Mouse (Mus musculus): ENCODE measurements around the gene Prorsd1. TPM values are rescaled to one million over a fixed set of nuclear protein-coding genes. Genes with fewer than 3 reads are reported as not detected.

Gene Prorsd1
- polyA plus RNA-seq, 1 experiment = 4.9 TPM

- DNase-seq (ENCODE audit: extremely low spot score in 1 of 2, low spot score in 1 of 2) = no peak
Observed at GRCm38 (mm10) chr11:29504899-29505625, 9.8 kb downstream of the Prorsd1 start.

GRCm38 (mm10) chr11:29503948-29504893 is 10.6 kb downstream of the Prorsd1 start:
- no peak for DNase-seq (ENCODE audit: extremely low spot score in 1 of 2, low spot score in 1 of 2)

GRCm38 (mm10) chr11:29496962-29497361 is 17.9 kb downstream of the Prorsd1 start:
- no peak for DNase-seq (ENCODE audit: extremely low spot score in 1 of 2, low spot score in 1 of 2)

GRCm38 (mm10) chr11:29493135-29493534 is 21.7 kb downstream of the Prorsd1 start:
- no peak for DNase-seq (ENCODE audit: extremely low spot score in 1 of 2, low spot score in 1 of 2)

GRCm38 (mm10) chr11:29474676-29475075 is 40.2 kb downstream of the Prorsd1 start:
- no peak for DNase-seq (ENCODE audit: extremely low spot score in 1 of 2, low spot score in 1 of 2)

Other genes starting within 250 kb of the Prorsd1 start
- gene Ccdc88a, start 141.4 kb downstream of the Prorsd1 start, polyA plus RNA-seq (2012; rRNA removed) = 23.1 and 26.3 TPM in 2 replicates
- 28.5 and 30.1 TPM in 2 replicates for gene Mtif2, start 11.4 kb upstream of the Prorsd1 start, polyA plus RNA-seq (2012; rRNA removed)
- gene Clhc1, start 32.9 kb upstream of the Prorsd1 start, polyA plus RNA-seq (2012; rRNA removed) = 0.08 and 0.10 TPM in 2 replicates
- 566 and 666 TPM in 2 replicates for gene Rps27a, start 33.1 kb upstream of the Prorsd1 start, polyA plus RNA-seq (2012; rRNA removed)
- 587 and 624 TPM in 2 replicates for gene Rtn4, start 177.9 kb upstream of the Prorsd1 start, polyA plus RNA-seq (2012; rRNA removed)